Mouse (Mus musculus): ENCODE data around the gene Vcpkmt. TPM values are rescaled to one million over a fixed set of nuclear protein-coding genes. Genes with fewer than 3 reads are reported as not detected.

The Vcpkmt gene
- total RNA-seq, 2 experiments from 2014 or later = 23.2 to 26.0 TPM

DNA sequence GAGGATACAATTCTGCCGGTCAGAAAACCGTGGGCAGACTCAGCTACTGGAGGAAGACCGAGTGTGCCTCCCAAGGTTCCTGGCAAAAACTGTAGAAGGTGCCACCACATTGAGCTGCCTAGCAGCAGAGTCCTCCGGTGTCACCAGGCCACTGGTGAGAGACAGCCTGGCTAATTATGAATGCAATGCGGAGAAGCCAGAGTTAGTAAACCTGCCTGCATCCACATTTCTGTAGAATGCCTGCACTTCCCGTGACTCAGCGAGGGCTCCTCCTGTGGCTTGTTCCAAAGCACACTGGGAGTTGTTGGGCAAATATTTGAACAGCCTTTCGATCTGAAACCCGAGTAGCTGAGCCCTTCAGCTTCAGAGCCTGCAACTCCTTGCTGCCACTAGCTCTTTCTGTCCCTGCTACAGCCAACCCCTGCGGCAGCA lies 45.6 kb downstream of the Vcpkmt start:
- peak; percentile 14 to 23 for DNase-seq (ENCODE audit: extremely low spot score in 1 of 2, low spot score in 2 of 2)

DNA sequence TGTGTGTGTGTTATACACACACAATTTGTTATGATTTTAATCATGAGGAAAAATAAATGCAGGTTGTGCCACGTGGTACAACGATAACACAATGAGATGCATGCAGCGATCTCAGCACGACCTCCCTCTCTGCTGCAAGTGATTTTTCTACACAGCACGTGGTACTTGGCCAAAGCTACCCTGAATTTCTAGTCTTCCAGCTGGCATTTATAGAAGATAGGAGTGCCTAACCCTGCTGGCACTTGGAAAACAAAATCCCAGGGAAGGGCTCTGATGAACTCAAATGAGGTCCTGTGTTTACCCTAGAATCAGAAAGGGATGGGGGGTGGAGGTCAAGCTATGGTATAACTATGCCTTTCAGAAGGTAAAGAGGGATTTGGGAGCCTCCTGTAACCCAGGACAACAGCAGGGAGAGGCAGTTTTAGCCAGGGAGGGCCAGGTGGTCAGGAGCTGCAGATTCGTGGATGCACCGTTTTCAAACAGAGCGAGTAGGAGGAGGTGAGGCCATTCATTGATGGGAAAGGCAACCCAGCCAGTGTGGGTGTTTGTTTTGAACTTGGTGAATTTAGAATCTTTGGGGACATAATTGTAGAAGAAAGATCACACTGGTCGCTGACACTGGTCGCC lies 46.1 kb downstream of the Vcpkmt start:
- TF ChIP-seq CTCF (IDR thresholded peaks at IDR 0.05) = no peak
- Histone ChIP-seq H3K27ac (peak overlapping the region; percentile 37; the same call in 1 of the 2 replicates), H3K4me3 (no peak overlapping the region)
- intact Hi-C loops (cut with DNase I) = no loop called here
- DNase-seq (ENCODE audit: extremely low spot score in 1 of 2, low spot score in 2 of 2) = no peak

More for the DNA sequence above, 45.6 kb downstream of the Vcpkmt start:
- intact Hi-C loops (cut with DNase I) = no loop called here
- no peak; the same call in 1 of the 2 replicates for TF ChIP-seq CTCF (IDR thresholded peaks at IDR 0.05)
- Histone ChIP-seq H3K4me3 (no peak overlapping the region; the same call in 1 of the 2 replicates), H3K27ac (peak overlapping the region; percentile 86)

GRCm38 (mm10) chr12:69533237-69533636 lies 49.6 kb downstream of the Vcpkmt start:
- no peak overlapping the region for H3K4me3 ChIP-seq
- TF ChIP-seq CTCF (IDR thresholded peaks at IDR 0.05) = no peak
- no peak for DNase-seq (ENCODE audit: extremely low spot score in 1 of 2, low spot score in 2 of 2)
- intact Hi-C loops (cut with DNase I) = no loop called here
- H3K27ac ChIP-seq = no peak overlapping the region

DNA sequence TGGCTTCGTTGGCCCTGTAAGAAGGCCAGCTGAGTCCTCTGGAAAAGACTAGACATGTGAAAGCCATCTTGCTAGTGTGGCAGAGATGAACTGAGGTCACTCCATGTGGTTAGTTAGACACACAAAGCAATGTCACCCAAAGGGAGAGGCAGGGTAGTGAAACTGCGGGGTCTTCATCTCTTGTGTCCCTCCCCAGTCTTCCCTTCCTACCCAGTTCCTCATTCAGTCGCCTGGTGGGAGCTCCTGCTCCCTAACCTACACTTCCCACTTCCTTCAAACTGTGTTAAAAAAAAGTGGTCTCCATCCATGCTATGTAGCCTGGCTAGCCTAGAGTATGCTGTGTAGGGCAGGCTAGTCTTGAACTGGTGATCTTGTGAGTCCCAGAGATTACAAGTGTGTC lies 50.3 kb downstream of the Vcpkmt start:
- intact Hi-C loops (cut with DNase I) = no loop called here
- no peak for TF ChIP-seq CTCF (IDR thresholded peaks at IDR 0.05)

GRCm38 (mm10) chr12:69532091-69532490 lies 50.7 kb downstream of the Vcpkmt start:
- no peak overlapping the region for H3K4me3 ChIP-seq
- intact Hi-C loops (cut with DNase I) = no loop called here
- DNase-seq (ENCODE audit: extremely low spot score in 1 of 2, low spot score in 2 of 2) = no peak
- TF ChIP-seq CTCF (IDR thresholded peaks at IDR 0.05) = no peak
- H3K27ac ChIP-seq = no peak overlapping the region

More for the DNA sequence above, 50.3 kb downstream of the Vcpkmt start:
- no peak for DNase-seq (ENCODE audit: extremely low spot score in 1 of 2, low spot score in 2 of 2)
- Histone ChIP-seq H3K27ac (no peak overlapping the region), H3K4me3 (no peak overlapping the region)

- TF ChIP-seq CTCF (IDR thresholded peaks at IDR 0.05) = no peak
- Histone ChIP-seq H3K4me3 (no peak overlapping the region), H3K27ac (no peak overlapping the region)
- no peak for DNase-seq (ENCODE audit: extremely low spot score in 1 of 2, low spot score in 2 of 2)
- intact Hi-C loops (cut with DNase I) = no loop called here
These were observed 53.0 kb downstream of the Vcpkmt start for GRCm38 (mm10) chr12:69529694-69530403.

DNA sequence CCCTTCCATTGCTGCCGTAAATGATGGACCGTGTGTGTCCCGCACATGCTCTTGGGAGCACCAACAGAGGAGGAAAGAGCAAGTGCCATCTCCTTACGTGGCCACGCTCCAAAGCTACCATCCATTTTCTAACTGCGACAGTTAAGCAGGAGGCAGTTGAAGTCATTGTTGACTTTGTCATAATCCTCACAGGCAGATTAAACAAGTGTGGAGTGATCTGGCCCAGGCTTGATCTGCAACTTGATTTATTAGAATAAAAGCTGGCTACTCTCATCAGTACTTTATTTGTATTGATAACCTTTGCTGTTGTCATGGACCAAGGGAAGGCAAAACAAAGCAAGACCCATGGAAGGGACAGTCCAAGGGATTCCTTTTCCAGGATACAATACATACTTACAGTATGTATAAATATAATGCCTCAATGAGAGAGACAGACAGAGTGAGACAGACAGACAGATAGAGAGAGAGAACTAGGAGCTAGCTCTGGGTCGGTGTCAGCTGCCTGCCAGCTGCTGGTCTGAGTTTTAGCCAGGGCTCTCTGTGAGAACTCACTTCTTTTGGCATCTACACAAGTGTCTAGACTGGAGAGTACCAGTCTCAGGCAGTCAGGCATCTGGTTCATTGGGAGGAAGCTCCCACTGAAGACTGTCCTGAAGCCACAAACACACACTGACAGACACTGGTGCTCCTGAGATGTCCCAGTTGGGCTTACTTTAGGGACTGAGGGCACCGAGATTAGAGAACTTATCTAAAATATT lies 54.4 kb downstream of the Vcpkmt start:
- DNase-seq (ENCODE audit: extremely low spot score in 1 of 2, low spot score in 2 of 2) = no peak
- intact Hi-C loops (cut with DNase I) = no loop called here
- Histone ChIP-seq H3K27ac (no peak overlapping the region), H3K4me3 (no peak overlapping the region)
- TF ChIP-seq CTCF (IDR thresholded peaks at IDR 0.05) = no peak

Small RNA genes lying within 50 kb of the gene (microRNA-seq; reads per million reads assigned to microRNA genes)
- 0 reads per million in 2 experiments for gene Gm23018

Other genes starting within 250 kb of the Vcpkmt start
- 10 to 100 TPM; 46.3 to 53.7 TPM for gene Nemf, start 225.9 kb downstream of the Vcpkmt start, total RNA-seq (2021)
- 10 to 100 TPM; 56.8 to 58.9 TPM for gene Arf6, start 210.9 kb downstream of the Vcpkmt start, total RNA-seq (2021)
- gene Gm9887, start 210.6 kb downstream of the Vcpkmt start, total RNA-seq (2021) = 1 to 10 TPM; 1.2 TPM
- gene Sos2, start 98.8 kb upstream of the Vcpkmt start, total RNA-seq (2021) = 10 to 100 TPM; 36.7 to 37.7 TPM
- gene L2hgdh, start 141.8 kb upstream of the Vcpkmt start, total RNA-seq (2021) = 10 to 100 TPM; 17.3 to 19.9 TPM
- 10 to 100 TPM; 32.9 to 40.3 TPM for gene Atp5s, start 141.9 kb upstream of the Vcpkmt start, total RNA-seq (2021)
- 10 to 100 TPM; 28.9 to 30.8 TPM for gene Cdkl1, start 208.2 kb upstream of the Vcpkmt start, total RNA-seq (2021)